26 mouse cellular contexts compared by ENCODE assay signal in the genomic region with DNA sequence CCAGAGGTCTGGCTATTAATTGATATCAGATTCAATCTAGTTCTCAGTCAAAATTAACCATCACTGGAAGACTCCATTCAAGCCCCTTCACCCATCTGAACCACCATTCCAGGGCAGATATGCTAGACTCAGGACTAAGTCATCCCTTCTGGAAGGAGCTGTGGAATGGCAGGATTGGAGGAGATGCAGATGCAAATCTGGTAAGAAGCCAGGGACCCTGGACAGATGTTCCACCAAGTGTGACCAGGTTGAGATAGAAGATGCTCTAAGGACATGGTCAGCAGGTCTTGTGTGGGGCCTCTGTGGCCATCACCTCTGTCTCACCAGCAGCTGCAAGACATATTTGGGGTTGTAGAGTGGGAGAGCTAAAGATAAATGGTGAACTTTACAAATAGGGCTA. TPM values are rescaled to one million over a fixed set of nuclear protein-coding genes. Genes with fewer than 3 reads are reported as not detected.
DNase-seq lines count a peak whose midpoint lies in the region; ATAC-seq lines count a peak whose summit lies in the region.
"Had no signal": no experiment of that assay in that cellular context is flagged by ENCODE, and none has a peak within 500 bp of the region (broad histone marks: within the 10 kb centered on the region; RNA-seq: fewer than 3 reads in every experiment).

No protein-coding gene starts in this region.

- intact Hi-C loops in heart, postnatal 25 days (cut with DNase I): no loop called here

- H3K36me3 ChIP-seq in forebrain, embryonic 11.5 days (ENCODE audit: control insufficient read depth, insufficient read depth, low read length): no peaks in the 10 kb centered on the region
- H3K36me3 ChIP-seq in forebrain, embryonic 14.5 days (ENCODE audit: control insufficient read depth, insufficient read depth, low read length): no peaks in the 10 kb centered on the region
- H3K36me3 ChIP-seq in heart, embryonic 10.5 days: no peaks in the 10 kb centered on the region
- H3K36me3 ChIP-seq in intestine, embryonic 14.5 days (ENCODE audit: control insufficient read depth, insufficient read depth, low read length): no peaks in the 10 kb centered on the region
- no peaks in the 10 kb centered on the region for H3K36me3 ChIP-seq in intestine, embryonic 16.5 days (ENCODE audit: control insufficient read depth, insufficient read depth, low read length)
- H3K36me3 ChIP-seq: G1E had no signal

- no peaks in the 10 kb centered on the region; the same call in 1 of the 2 replicates for H3K4me1 ChIP-seq in forebrain, embryonic 11.5 days (replicated peaks; ENCODE audit: control insufficient read depth, insufficient read depth, low read length)
- H3K4me1 ChIP-seq in forebrain, embryonic 14.5 days (ENCODE audit: control insufficient read depth, insufficient read depth, low read length): no peaks in the 10 kb centered on the region
- no peaks in the 10 kb centered on the region for H3K4me1 ChIP-seq in heart, embryonic 10.5 days
- no peaks in the 10 kb centered on the region for H3K4me1 ChIP-seq in intestine, embryonic 14.5 days (replicated peaks; ENCODE audit: control insufficient read depth, insufficient read depth, low read length)
- H3K4me1 ChIP-seq in intestine, embryonic 16.5 days (ENCODE audit: control insufficient read depth, insufficient read depth, low read length): no peaks in the 10 kb centered on the region

- ATAC-seq in forebrain, embryonic 11.5 days (replicated peaks; ENCODE audit: low FRiP score): no peak
- ATAC-seq in forebrain, embryonic 14.5 days: no peak
- ATAC-seq in intestine, embryonic 14.5 days (replicated peaks; ENCODE audit: low FRiP score, low TSS enrichment, low read depth): no peak
- ATAC-seq in intestine, embryonic 16.5 days: no peak
- ATAC-seq: activated CD4-positive, CD25-positive, alpha-beta regulatory T cell, adult 4 months; CD4-positive, CD25-positive, alpha-beta regulatory T cell, adult 4 months; Patski had no signal

- H3K27me3 ChIP-seq in forebrain, embryonic 11.5 days (ENCODE audit: control insufficient read depth, insufficient read depth, low read length): no peaks in the 10 kb centered on the region
- no peaks in the 10 kb centered on the region for H3K27me3 ChIP-seq in forebrain, embryonic 14.5 days (replicated peaks; ENCODE audit: control insufficient read depth, insufficient read depth, low read length)
- no peaks in the 10 kb centered on the region; the same call in 1 of the 2 replicates for H3K27me3 ChIP-seq in heart, embryonic 10.5 days (ENCODE audit: insufficient read depth, poor library complexity, severe bottlenecking)
- no peaks in the 10 kb centered on the region for H3K27me3 ChIP-seq in intestine, embryonic 14.5 days (replicated peaks; ENCODE audit: control insufficient read depth, insufficient read depth, low read length)
- no peaks in the 10 kb centered on the region for H3K27me3 ChIP-seq in intestine, embryonic 16.5 days (replicated peaks; ENCODE audit: control insufficient read depth, insufficient read depth, low read length)

- DNase-seq in forebrain, embryonic 11.5 days (ENCODE audit: low spot score): peak; percentile 15
- DNase-seq in forebrain, embryonic 14.5 days (ENCODE audit: low spot score): no peak
- peak; percentile 58 for DNase-seq in heart, adult 11 months
- DNase-seq in heart, postnatal 25 days (ENCODE audit: low spot score): no peak
- peak; percentile 58 for DNase-seq in heart, embryonic 10.5 days (ENCODE audit: low spot score)
- no peak for DNase-seq in heart, adult 8-10 months (ENCODE audit: low spot score)
- peak; percentile 7 for DNase-seq in intestine, embryonic 14.5 days (ENCODE audit: low spot score)
- DNase-seq: adrenal gland, adult 2 months; adrenal gland, adult 8-10 months; adrenal gland, postnatal 10 days; adrenal gland, postnatal 14 days; adrenal gland, postnatal 25 days; adrenal gland, postnatal 36 days; B cell, adult 2 months; cerebellum, adult 11 months; cerebellum, adult 11-12 months had no signal

- no peak overlapping the region for H3K27ac ChIP-seq in forebrain, embryonic 11.5 days (ENCODE audit: low read depth, low read length)
- H3K27ac ChIP-seq in forebrain, embryonic 14.5 days (ENCODE audit: low read depth, low read length): no peak overlapping the region
- H3K27ac ChIP-seq in heart, embryonic 10.5 days: no peak overlapping the region
- no peak overlapping the region for H3K27ac ChIP-seq in intestine, embryonic 14.5 days (ENCODE audit: low read depth)
- no peak overlapping the region for H3K27ac ChIP-seq in intestine, embryonic 16.5 days (ENCODE audit: low read length)

- no peak overlapping the region for H3K4me2 ChIP-seq in forebrain, embryonic 11.5 days (ENCODE audit: low read depth, low read length, severe bottlenecking)
- H3K4me2 ChIP-seq in forebrain, embryonic 14.5 days (ENCODE audit: low read length): no peak overlapping the region
- H3K4me2 ChIP-seq in intestine, embryonic 14.5 days (ENCODE audit: low read length): no peak overlapping the region
- H3K4me2 ChIP-seq in intestine, embryonic 16.5 days (ENCODE audit: low read depth, low read length): no peak overlapping the region

- H3K4me3 ChIP-seq in forebrain, embryonic 11.5 days (ENCODE audit: low read depth, low read length): no peak overlapping the region
- H3K4me3 ChIP-seq in forebrain, embryonic 14.5 days (ENCODE audit: low read depth, low read length): no peak overlapping the region
- no peak overlapping the region for H3K4me3 ChIP-seq in heart, embryonic 10.5 days
- H3K4me3 ChIP-seq in intestine, embryonic 14.5 days (ENCODE audit: low read depth, low read length): no peak overlapping the region
- H3K4me3 ChIP-seq in intestine, embryonic 16.5 days (ENCODE audit: low read length): no peak overlapping the region

- no peaks in the 10 kb centered on the region for H3K9me3 ChIP-seq in forebrain, embryonic 11.5 days (ENCODE audit: control insufficient read depth, low read length)
- no peaks in the 10 kb centered on the region for H3K9me3 ChIP-seq in forebrain, embryonic 14.5 days (replicated peaks; ENCODE audit: control insufficient read depth, low read length)
- H3K9me3 ChIP-seq in heart, embryonic 10.5 days: no peaks in the 10 kb centered on the region
- no peaks in the 10 kb centered on the region for H3K9me3 ChIP-seq in intestine, embryonic 14.5 days (ENCODE audit: control insufficient read depth, low read length)
- no peaks in the 10 kb centered on the region for H3K9me3 ChIP-seq in intestine, embryonic 16.5 days (ENCODE audit: control insufficient read depth, low read length)
- H3K9me3 ChIP-seq: G1E had no signal

- no peak overlapping the region for H3K9ac ChIP-seq in forebrain, embryonic 11.5 days (ENCODE audit: low read length)
- H3K9ac ChIP-seq in forebrain, embryonic 14.5 days (ENCODE audit: low read length): no peak overlapping the region
- no peak overlapping the region for H3K9ac ChIP-seq in intestine, embryonic 14.5 days (ENCODE audit: low read length)
- no peak overlapping the region for H3K9ac ChIP-seq in intestine, embryonic 16.5 days (ENCODE audit: low read depth, low read length)

RNA-seq across cellular contexts. Expression of gene Tmem114, which starts 30.0 kb away (rescaled TPM):
- not detected in 2 replicates for polyA plus RNA-seq in forebrain, embryonic 11.5 days (2014; fragmentation: Nextera tagmentation; extraction: Ambion mirVana)
- polyA plus RNA-seq in forebrain, embryonic 14.5 days (2014; fragmentation: Nextera tagmentation; extraction: Ambion mirVana): not detected in 2 replicates
- not detected for total RNA-seq in heart, postnatal 25 days (2021)
- polyA plus RNA-seq in heart, embryonic 10.5 days (2016; fragmentation: Nextera tagmentation; extraction: Ambion mirVana): not detected in 2 replicates
- total RNA-seq in heart, adult 8-10 months (2022): not detected
- polyA plus RNA-seq in intestine, embryonic 14.5 days (2014; fragmentation: Nextera tagmentation; extraction: Ambion mirVana): 0.12 TPM in 1 of 2 replicates, not detected in the other
- not detected in 2 replicates for polyA plus RNA-seq in intestine, embryonic 16.5 days (2015; fragmentation: Nextera tagmentation; extraction: Ambion mirVana)
- total RNA-seq: adrenal gland, adult 18-20 months; adrenal gland, adult 2 months; adrenal gland, adult 8-10 months; adrenal gland, postnatal 10 days; adrenal gland, postnatal 14 days; adrenal gland, postnatal 25 days; adrenal gland, postnatal 36 days; CH12.LX; ES-E14; G1E; MEL had no signal
- polyA plus RNA-seq: activated CD4-positive, CD25-positive, alpha-beta regulatory T cell, adult 4 months; adrenal gland, adult 2 months; C2C12; CD4-positive, CD25-positive, alpha-beta regulatory T cell, adult 4 months; G1E; Patski had no signal

Comparison
In these comparisons a context has a peak if more than half of its experiments do, and no peak if none do; other contexts are left out.
1. DNase-seq: peak in forebrain, embryonic 11.5 days (single experiment), heart, adult 11 months (single experiment), heart, embryonic 10.5 days (single experiment) and intestine, embryonic 14.5 days (single experiment); none in forebrain, embryonic 14.5 days (single experiment), heart, postnatal 25 days (single experiment) and heart, adult 8-10 months (single experiment).